Mouse (Mus musculus) ES-CJ7 (cell line): ENCODE data around the gene Cobl.

Experiments
- DNase-seq: peaks from one replicate; pipeline ENCODE4 v3.0.0; 2011; ENCODE audit warnings: low read depth, low spot score

The Cobl gene

DNA sequence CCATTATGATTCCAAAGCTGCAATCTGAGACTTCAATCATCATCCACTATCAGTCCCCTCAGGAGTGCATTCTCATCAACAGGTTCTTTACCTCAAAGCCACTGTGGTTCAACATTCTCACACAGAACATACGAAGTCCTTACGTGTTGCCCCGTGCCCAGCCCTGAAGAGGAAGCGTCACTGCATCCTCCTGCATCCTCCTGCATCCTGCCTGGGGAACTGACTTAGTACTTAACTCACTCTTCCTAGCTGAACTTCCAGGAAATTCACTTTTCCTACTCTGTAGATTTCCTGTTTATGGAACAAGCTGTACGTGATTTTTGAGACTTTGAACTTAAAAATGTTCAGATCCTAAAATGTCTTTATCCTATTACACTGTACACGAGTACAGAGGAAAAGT, 153.3 kb downstream of the Cobl start:
- no peak for DNase-seq

DNA sequence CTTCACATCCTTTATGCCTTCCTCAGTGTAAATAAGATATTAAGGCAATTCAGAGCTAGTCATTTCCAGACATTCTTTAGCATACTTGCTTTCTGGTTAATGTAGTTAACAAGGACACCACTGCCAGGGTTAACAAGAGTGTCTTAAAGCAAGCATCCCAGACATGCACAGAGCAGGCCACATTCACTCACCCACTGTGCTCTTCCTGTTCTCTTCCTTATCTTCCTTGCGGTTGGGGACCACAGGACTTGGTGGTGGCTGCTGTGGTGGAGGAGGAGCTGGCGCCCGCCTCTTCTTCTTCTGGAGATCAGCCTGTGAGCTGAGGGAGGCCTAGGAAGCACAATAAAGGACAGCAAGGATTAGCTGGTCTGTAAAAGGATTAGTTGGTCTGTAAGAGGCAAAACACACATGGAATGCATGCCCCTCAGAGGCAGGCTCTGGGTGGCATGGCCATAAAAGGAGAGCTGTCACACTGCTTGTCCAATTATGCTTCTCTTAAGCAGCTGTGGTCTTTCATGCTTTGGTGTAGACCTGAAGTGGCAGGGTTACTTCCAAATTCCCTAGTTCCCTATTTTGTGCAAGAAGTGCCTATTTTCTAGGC, 155.2 kb downstream of the Cobl start:
- no peak for DNase-seq

DNA sequence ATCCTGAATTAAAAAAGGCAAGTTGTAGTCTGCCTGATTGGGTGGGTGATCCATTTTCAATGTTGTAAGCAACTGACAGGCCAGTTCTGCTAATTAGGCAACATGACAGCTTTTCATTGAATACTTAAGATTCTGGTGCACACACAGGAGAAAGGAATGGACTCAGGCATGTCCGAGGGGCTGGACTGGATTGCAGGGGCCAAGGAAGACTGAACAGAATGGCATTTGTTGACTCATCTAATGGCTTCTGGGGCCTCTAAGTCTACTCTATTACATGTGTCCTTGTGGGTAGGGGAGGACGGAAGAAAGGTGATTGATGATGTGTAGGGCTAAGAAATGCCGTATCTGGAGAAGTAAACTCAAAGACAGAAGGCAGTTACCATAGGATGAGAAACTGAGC, 159.9 kb downstream of the Cobl start:
- DNase-seq = no peak

DNA sequence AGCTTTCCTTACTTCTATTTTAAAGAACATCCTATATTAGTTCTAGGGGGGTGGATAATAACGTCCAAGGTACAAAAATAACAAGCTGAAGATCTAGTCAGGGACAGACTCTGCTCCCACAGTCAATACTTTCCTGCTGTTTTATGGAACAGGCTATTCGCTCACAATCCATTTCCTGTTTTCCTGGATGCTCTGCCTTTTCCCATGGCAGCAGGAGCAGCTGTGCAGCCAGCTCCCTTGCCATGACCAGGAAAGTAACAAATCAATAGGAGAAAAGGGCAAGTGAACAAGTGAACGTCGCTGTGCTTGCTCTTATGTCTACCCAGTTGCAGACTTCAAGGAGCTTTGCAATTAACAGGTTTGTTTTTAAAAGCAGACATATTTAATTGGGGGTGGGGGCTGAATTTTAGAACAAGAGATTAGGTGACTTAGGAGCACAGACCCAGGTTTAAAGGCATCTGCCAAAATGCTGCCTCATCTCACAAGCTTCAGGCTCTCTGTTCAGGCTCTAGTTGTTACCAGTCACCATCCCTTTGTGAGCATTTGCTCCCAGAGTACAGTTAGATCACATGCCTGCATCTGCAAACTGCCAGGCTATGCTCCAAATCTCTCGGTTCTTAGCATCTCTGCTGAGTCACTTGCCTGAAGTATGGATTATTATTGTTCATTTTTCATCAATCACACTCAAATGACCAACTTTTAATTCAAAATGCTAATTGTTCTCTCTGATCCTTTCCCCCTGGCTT, 164.9 kb downstream of the Cobl start:
- no peak for DNase-seq

DNA sequence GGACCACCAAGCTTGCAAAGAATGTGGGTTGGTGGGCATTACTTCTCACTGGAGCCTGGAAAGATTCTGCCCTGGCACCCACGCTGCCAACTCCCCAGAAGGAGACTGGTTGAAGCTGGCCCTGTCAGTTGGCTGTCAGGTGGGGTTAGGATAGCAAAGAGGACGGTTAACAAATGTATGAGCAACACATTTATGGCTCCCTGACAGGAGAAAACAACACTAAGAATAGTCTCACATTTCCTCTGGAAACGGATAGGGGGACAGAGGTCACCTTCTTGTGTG, 173.2 kb downstream of the Cobl start:
- no peak for DNase-seq

DNA sequence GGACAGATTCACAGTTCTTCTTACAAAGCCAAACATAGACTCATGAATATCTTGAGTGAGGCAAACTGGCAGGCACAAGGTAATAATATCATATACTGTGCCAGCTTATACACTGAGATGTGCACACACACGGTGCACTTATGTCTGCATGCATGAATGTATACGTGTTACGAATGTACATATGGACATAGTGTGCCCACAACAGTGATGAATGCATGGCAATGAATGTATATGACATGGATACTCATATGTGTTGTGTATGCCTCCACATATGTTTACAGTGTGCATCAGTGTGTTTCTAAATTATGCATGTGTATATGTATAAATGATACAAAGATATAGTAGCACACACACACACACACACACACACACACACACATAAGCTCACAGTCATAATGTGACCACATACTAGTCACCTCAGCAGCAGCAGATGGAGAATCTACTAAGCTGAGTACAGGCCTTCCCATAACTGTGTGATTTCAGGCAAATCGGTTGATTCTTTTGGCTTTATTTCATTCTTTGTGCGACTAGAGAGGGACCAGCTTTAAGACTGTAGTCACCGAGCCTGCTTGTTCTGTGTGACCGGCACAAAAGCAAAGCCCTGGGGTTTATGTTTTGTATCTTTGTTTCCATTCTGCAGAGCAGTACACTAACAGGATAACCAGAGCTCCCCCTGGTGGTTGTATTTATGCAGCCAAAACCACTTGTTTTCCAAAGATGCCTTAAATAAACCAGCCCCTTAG, 173.7 kb downstream of the Cobl start:
- peak; percentile 64 for DNase-seq

DNA sequence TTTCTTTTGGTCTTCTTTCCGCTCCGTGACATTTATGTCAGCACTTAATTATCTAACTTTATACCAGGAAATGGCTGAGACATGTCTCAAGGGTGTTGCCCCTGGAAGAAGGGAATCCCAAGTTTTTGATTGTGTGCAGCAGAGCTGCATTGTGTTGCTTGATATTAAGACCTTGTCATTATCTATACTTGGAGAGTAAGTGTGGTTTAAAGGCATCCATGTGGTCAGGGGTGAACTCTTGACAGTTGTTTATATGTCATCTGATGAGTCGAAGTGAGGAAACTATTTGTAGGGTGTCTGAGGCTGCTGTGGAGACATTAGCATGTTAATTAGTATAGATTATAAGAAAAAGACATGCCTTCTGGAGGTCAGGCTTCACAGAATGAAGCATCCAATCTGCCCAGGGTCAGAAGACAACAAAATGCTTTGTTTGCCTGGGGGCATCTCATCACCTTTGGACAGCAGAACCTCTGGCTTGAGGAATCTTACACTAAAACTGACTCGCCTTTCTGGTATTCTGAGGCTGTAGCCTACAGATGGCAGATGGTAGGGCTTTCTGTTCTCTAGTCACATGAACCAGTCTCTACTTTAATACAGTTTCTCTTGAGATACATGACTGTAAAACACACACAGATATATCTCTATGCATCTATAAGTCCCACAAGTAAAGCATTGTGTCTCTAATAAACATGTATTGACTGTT, 179.3 kb downstream of the Cobl start:
- no peak for DNase-seq

DNA sequence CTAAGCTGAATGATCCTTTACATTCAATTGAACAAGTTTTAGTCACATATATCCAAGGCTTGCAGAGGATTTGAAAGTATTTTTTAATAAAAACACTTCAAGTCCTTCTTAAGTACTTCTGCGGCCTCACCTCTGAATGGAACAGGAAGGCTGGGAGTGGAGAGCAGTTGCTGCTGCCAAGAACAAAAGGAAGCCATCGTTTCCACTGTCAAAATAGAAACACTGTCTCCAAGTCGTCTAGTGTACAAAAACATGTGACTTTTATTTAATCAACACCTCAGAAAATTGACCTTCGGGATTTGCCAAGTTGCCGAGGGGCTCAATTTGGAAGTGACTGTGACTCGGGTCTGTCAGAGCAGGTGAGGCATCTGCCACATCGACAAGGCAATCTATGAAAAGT, 184.0 kb downstream of the Cobl start:
- no peak for DNase-seq

DNA sequence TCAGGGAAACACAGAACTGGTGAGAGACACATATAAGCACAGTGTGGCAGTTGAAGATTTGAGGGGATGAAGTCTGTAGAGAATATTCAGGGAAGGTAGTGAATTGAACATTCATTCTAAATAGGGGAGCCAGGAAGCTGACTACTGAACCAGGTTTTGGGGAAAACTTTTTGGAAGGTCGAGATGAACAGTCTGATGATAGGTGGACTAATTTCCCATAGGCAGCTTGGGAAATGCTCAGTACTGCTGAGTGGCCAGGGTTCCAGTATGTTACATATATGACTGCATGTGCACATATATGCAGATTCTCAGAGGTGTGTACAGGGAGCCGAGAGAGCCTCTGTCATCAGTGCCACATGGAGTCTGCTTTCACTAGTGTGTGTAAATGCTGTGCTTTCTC, 190.5 kb downstream of the Cobl start:
- no peak for DNase-seq

DNA sequence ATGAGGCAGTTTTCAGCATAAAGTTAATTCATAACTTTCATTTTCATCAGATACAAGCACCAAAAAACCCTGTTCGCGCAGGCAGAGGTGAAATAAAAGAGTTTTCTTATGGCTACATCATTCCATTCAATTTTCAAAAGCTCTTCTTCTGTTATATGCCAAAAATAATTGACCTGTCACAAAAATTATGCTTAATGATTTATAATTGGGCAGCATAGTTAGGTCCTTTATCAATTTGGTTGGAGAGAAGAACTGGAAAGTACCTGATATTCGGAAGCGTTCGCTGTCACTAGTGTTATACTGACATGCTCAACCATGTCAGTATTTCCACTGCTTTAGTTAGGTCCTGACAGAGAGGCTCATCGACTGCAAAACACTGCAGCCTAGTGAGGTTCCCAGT, 191.0 kb downstream of the Cobl start:
- no peak for DNase-seq

DNA sequence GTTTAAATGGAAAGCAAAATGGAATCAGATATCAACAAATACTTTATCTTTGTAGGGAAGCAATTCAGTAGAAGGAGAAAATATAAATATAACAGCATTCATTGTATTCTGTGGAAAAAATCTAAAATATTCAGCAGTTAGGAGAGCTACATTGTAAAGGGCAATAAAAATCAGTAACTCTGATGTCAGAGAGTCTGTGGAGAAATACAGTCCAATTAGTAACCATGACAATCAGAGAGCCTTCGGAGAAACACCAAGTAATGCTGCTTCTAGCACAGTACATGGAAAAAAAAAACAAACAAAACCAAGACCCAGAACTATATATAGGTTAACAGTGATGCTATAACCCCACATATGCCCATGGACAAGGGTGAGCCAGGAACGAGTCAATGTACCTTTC, 206.3 kb downstream of the Cobl start:
- no peak for DNase-seq

DNA sequence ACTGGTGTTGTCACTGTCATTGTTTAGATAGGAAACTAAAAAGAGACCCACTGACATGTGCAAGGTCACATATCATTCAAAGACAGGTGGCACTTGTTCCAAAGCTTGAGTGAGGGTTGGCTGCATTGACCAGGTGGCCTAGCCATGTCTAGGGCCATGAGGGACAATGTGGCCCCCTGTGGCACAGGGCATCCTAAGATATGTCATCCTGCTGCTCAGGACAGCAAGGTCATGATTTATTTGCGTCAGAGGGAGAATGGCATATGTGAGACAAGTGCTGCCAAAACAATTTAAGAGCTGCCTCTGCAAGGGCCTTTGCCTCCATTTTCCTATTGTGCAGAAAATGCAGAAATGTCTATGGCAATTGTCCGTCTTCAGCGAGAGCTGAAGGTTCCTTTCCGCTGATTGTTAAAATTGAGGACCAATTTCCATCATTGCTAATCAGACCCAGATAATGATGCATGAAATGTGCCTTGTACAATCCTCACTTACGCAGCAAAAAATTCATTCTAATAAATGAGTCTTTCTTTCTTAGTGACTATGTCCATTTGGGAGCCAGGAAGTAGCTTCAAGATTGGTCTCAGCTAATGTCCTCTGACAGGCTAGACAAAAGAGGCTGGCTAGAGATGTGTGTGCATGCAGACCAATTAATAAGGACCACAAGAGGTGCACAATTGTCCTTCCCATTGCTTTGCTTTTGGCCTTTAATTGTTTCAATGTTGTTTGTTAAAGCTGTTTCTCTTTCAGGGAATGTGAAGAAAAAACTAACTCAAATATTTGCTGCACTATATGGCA, 207.2 kb downstream of the Cobl start:
- DNase-seq = no peak

DNA sequence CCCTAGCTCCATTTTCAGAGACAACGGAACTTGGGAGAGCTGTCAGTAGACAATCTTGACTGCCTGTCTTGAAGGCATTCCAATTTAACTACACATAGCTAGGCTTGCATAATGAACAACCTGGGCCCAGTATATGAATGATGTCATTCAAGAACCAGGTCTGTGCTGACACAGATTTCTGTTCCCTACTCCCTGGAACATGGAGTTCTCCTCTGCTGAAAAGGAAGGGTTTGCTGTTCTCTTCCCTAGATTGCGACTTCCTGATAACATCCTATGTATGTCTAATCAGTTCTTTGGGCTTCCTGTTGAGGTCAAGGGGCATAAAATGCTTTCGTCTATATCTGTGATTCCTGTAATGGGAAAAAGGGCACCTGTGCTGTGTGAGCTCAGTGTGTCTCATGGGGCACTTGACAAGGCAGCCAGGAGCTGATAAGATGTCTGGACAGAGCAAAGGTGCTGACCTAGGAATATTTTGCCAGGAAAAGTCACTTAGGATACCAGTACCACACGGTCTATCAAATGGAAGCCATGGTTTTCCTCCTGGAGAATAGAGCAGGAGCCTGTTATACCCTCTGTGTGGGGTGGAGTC, 219.3 kb downstream of the Cobl start:
- no peak for DNase-seq

DNA sequence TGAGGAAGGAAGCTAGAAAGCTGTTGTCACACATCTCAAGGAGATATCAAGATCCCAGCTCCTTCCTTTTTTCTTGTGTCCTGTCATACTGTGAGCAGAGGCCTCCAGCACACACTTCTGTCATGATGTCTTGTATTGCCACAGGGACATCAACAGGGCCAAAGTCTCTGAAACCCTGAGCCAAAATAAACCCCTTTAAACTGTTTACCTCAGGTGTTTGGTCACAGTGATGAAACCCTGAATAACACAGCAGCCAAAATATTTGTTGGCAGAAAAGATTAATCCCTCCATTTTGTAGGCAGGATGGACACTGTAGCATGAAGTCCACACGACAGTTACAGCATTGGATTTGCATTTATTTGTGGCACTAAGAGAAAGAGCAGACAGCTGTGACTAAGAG, 228.4 kb downstream of the Cobl start:
- no peak for DNase-seq

DNA sequence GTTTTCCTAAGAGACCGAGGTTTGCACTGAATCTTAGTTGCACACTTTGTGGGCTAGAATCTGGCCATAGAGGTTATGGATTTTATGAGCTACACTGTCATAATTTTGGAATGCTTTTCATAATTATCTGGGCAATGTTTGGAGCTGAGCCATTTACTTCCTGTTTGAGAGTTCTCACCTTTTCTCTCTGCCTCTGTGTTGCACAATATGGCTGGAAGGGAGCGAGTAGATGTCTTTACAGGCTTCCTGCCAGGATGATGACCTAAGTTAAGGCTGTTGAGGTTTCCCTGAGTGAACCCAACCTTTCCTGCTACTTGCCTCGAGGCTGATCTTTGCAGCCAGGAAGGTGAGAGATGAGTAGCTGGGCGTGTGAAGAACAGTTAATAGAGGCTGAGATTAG, 229.9 kb downstream of the Cobl start:
- no peak for DNase-seq

DNA sequence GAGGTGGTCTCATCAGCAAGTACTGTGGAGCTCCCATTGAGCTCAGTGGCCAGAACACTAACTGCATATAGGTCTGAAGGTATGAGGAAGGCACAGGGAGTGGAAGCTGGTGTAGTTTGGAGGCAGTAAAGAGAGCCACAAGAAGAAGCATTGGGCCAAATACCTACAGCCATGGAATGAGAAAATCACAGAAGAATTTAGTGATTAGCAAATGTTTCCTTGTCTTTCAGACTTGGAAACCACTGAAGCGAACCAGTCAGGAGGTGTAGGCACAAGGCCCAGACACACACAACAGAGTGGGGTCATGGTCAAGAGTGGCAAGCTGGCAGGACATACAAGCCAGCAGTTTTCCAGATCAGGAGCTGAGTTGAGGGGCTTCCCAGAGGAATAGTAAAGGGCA, 230.6 kb downstream of the Cobl start:
- DNase-seq = no peak

DNA sequence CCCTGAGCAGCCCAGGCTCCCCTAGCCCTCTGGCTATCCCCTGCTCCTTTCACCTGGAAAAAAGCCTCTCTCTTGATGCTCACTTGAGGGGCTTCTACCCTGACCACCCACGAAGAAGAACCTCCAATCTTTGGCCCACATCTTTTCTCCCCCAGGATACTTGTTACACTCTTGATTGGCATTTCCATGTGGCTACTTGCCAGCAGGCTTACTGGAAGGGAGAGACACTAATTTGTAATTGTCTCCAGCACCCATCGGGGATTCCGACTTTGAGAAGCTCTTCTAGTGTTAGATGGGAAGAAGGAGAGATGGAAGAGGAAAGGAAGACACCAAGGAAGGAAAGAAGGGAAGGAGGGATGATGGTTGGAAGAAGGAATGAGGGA, 232.0 kb downstream of the Cobl start:
- DNase-seq = no peak

DNA sequence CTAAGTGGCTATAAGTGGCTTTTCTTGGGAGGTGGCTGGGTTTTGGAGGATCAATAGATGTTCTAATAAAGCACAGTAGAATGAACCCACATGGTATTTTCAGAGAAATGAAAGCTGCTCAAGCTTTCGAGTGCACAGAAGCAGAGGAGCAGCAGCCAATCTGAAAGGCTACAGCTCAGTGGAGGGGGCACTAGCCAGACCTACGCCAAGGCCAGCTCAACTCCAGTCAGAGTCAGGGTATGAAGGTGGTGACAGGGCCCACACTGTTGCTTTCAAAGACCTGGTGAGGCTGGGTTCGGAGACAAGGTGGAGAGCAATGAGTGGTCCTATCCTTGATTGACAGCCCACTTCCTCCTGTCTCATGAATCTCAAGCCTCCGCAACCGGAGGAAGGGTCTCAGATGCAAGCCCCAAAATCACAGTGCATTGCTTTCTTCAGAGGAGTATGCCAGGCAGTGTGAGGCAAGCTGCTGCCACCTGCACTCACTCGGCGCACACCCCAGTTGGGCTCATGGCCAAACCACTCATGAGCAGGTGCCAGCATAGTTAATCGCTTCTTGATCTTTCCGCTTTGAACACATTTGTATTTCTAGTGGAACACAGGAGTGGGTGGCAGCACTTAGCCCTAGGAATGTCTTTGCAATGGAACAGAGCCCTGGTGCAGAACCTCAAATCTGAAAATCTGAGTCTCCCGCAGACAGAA, 232.6 kb downstream of the Cobl start:
- no peak for DNase-seq

DNA sequence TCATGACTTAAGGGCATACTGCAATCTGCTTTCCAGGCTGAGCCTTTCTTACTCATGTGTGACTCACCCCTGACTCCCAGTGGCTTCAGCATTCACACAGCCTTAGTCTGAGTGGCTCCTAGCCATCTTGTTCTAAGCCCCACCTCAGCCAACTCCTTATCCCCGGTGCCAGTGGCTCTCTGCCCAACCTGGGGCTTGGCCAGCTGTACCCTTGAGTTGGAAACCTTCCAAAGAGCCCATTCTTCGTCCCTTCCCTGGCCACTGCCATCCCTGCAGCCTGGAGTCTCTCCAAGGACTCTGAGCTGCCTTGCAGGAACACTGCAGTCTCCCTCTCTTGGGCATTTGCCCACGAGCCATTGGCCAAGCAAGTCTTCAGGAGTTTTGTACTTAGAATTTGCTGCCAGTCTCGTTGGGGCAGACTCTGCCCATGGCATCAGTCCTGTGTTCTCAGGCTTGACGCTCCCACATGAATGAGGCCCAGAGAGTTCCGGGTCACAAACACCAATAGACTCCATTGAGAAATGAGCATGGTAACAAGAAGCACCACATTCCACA, 233.2 kb downstream of the Cobl start:
- no peak for DNase-seq

DNA sequence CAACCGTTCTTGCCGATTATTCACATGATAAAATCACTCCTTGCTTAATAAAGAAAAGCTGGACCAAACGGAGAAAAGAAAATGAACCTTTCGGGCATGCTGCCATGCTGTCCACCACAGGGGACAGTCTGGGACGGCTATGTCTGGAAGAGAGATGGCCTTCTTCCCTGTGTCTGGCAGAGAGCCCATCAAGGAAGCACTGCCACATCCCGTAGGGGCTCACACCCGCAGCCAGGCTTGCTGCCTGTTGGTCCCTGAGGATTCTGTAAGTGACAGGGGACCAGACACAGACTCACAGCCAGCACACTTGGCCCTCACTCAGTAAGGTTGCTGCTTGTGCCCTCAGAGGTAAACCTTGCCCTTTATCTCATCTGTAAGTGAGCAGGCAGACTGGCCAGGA, 235.3 kb downstream of the Cobl start:
- DNase-seq = no peak

DNA sequence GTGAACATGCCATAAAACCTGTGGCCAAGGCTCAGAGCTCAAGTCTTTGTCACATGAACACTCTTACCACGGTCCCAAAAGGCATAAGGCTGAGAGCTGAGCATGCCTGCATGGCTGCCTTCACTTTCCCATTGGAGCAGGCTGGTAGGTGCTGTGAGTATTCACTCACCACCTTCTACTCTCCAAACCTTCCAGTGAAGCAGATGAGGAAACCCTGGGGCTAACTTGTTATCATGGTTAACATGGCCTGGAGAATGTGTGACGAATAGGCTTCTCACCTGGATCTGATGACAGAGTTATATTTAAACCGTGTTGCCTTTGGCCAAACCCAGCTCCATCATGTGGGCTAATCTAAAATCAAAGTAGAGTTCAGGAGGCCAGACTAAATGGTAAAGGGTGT, 237.4 kb downstream of the Cobl start:
- DNase-seq = no peak
